Mouse (Mus musculus): ENCODE data around the gene Papolb.
A peak's percentile ranks its signal among the peaks of the same experiment; 100 is the strongest.

Papolb gene

DNA sequence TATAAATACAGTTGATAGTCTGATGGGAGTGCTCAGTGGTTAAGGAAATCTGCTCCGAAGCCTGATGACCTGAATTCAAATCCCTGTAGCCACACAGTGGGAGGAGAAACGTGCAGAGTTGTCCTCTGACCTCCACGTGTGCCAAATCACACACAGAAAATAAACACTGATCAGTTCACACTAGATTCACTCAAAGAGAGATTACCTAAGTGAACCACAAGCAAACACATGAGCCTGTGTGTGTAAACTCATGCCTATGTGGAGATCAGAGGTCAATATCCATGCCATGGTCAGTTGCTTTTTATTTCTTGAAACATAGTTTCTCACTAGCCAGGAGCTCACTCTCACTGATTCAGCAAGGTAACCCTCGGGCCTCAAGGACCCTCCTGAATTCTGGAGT is 9.5 kb downstream of the Papolb start:
- no peak for DNase-seq (ENCODE audit: low read depth, low spot score)

GRCm38 (mm10) chr5:142518973-142519372 is 10.9 kb downstream of the Papolb start:
- no peak for DNase-seq (ENCODE audit: low read depth, low spot score)

- DNase-seq (ENCODE audit: low read depth, low spot score) = no peak
These were observed 17.8 kb downstream of the Papolb start for GRCm38 (mm10) chr5:142512112-142512511.

- no peak for DNase-seq (ENCODE audit: low read depth, low spot score)
These were observed 19.8 kb downstream of the Papolb start for GRCm38 (mm10) chr5:142510061-142510414.

DNA sequence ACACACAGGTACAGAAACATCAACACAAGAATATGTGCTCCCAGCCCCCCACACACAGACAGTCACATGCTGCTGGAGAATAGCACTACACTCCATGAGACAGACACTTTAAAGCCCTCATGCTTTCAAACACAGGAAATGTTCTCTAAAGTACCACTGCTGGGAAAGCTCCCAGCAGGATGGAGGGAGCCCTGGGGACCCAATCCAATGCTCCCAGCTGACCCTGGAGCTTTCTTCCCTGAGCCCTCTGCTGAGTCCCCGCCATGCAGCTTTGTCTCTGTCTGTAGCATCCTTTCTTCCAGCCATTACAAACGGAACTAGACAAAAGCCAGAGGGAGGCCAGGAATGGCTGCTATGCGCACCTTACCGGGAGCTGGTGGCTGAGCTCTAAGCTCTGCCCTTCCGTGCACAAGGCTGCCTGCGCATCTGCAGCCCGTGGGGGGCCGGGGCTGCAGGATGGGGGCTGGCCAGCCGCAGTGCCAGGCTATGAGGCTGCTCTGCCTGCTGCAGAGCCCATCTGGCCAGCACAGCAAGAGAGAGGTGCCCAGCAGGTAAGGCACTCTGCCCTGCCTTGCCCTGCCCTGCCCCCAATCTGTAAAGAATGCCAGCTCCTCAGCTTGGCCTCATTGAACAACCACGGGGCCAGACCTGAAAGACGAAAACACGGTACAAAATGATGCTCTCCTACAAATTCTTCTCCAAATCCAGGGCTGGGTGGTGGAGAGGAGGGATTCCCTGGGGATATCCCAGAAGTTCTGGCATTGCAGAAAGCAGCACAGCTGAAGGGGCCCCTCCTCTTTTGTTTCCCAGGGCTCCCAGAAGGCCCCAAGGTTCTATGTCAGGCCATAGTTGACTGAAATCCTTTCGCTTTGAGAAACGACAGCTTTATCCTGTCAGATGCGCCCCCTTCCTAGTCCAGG is 20.5 kb downstream of the Papolb start:
- DNase-seq (ENCODE audit: low read depth, low spot score) = no peak

GRCm38 (mm10) chr5:142505695-142506423 is 24.0 kb downstream of the Papolb start:
- DNase-seq (ENCODE audit: low read depth, low spot score) = no peak

DNA sequence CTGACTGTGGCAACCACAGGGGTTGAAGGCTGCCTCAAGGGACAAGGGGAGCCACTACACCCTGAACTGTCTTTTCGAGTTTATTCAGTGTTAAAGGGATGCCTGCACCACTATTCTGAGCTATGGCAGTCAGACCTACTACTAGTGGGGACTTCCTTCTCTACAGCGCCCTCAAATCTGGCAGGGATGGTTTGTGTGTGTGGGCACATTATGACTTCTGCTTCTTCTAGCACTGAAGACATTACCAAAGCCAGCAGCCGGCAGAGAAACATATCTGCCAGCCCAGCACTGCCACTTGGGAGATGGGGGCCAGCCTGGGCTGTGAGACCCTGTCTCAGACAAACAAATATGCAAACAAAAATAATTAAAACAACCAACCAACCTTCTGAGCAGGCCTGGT is 25.7 kb downstream of the Papolb start:
- DNase-seq (ENCODE audit: low read depth, low spot score) = no peak

DNA sequence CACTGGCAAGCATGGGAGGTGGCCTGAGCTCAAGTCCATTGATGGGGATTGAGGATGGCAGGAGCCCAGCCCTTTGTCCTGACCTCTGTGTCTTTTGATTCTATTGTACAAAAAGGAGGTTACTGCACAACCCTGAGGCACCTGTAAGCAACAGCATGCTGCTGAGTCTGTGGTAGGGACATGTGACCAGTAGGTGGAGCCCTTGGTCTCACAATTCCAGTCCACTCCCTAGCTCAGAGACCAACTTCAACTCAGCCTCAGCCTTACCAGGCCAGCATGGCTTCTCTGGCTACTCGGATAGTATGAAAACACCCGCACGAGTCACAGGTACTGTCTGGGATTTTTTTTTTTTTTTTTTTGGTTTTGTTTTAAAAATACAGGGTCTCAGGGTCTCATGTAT is 27.5 kb downstream of the Papolb start:
- peak; percentile 55 for DNase-seq (ENCODE audit: low read depth, low spot score)

GRCm38 (mm10) chr5:142500918-142501317 is 29.0 kb downstream of the Papolb start:
- no peak for DNase-seq (ENCODE audit: low read depth, low spot score)

DNA sequence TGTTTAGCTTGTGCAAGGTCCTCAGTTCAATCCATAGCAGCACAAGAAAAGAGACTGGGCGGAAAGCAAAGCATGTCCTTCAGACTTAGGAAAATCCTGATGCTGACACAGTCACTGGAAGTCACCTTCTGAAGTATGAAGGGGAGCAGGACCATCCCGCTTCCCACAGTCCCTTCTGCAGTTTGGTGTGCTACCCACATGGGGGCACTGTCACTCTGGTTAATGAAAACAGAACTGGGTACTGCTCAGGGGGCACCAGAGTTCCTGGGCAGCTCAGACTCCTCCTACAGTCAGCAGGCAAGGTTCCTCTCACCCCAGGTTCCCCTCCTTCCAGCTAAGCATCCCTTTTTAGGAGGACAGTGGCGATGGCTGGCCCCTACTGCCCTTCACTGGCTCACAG is 30.9 kb downstream of the Papolb start:
- DNase-seq (ENCODE audit: low read depth, low spot score) = no peak

DNA sequence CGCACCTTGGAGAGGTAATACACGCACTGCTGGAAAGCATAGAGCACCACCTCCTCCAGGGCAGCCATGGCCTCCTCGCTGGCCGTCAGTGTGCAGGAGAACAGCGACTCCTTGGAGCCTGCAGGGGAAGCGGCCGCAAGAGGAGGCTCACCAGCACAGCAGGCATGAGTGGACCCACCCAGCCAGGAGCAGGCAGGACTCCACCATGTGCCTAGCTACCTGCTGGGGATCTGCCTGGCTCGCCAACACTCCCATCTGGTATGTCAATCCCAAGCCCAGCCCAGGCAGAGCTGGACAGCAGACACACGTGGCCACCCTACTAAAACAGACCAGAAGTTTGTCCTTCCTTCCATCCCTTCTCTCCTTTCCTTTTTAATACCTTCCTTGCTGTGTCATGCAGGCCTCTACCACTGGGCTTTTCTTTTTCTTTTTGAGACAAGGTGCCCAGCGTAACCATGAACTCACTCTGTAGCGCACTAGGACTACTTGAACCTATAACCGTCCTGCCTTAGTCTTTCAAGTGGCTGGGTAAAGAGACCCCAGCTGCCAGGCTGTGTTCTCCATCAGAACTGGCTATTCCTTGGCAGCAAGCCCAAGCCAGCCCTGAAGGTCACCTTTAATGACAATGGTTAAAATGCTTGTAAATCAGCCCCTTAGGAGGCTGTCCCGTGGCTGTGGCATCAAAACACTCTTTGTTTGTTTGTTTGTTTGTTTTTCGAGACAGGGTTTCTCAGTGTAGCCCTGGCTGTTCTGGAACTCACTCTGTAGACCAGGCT is 34.4 kb downstream of the Papolb start:
- no peak for DNase-seq (ENCODE audit: low read depth, low spot score)

- DNase-seq (ENCODE audit: low read depth, low spot score) = no peak
These were observed 36.6 kb downstream of the Papolb start for GRCm38 (mm10) chr5:142493307-142493706.

GRCm38 (mm10) chr5:142489955-142490707 is 39.7 kb downstream of the Papolb start:
- DNase-seq (ENCODE audit: low read depth, low spot score) = no peak

GRCm38 (mm10) chr5:142486654-142487053 is 43.2 kb downstream of the Papolb start:
- no peak for DNase-seq (ENCODE audit: low read depth, low spot score)

- DNase-seq (ENCODE audit: low read depth, low spot score) = no peak
These were observed 46.3 kb downstream of the Papolb start for GRCm38 (mm10) chr5:142483581-142483980.

GRCm38 (mm10) chr5:142482512-142482911 is 47.4 kb downstream of the Papolb start:
- DNase-seq (ENCODE audit: low read depth, low spot score) = peak; percentile 52

GRCm38 (mm10) chr5:142478829-142479435 is 50.9 kb downstream of the Papolb start:
- peak; percentile 61 for DNase-seq (ENCODE audit: low read depth, low spot score)

DNA sequence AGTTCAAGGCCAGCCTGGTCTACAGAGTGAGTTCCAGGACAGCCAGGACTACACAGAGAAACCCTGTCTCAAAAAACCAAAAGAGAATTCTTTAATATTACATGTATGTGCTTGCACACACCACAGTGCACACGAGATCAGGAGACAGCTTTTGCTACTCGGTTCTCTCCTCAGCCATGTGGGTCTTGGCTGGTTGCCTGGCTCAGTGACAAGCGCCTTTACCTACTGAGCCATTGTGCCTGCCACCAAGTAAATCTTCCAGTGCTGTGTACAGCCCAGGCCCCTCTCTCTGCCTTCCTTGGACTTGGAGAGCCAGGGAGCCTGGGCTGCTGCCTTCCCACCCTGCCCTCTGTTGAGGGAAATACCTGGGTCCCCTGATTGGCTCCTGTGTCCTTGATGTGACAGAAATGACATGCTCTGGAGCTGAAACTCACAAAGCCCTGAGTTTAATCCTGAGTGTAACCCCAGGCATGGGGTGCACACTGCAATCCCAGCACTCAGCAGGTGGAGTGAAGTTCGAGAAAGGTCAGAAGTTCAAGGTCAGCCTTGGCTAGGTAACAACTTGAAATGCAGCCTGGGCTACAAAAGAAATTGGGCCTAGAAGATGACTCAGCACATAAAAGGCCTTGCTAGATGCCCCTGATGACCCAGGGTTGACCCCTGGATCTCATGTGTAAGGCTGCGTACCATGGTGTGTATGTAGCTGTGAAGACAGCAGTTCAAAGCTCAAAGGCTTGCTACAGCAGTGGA is 51.8 kb downstream of the Papolb start:
- DNase-seq (ENCODE audit: low read depth, low spot score) = no peak

DNA sequence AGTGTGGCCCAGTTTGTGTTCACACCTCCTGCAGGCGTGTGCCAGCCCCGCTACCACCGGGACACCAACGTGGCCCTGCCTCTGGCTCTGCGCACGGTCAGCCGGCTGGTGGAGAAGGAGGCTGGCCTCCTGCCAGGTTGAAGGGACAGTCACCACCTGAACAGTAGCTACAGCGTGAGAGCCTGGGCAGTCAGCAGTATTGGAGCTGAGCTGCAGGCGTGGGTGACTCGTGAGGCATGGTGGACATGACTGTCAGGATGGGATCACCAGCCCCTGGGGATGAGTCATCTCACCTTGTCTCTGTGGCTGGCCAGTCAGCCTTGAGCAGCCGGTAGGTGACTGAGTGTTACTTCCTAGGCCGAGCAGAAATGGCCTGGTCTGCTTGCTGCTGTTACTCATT is 52.5 kb downstream of the Papolb start:
- DNase-seq (ENCODE audit: low read depth, low spot score) = no peak

Data from CD4-positive helper T cell, adult 2 months (primary cell).